Mouse (Mus musculus) midbrain, embryonic 14.5 days (tissue): ENCODE data around the gene Atp1a1. TPM values are rescaled to one million over a fixed set of nuclear protein-coding genes. Genes with fewer than 3 reads are reported as not detected.

Source experiments
- ATAC-seq: fragments of 200-750 bp; cut with Nextera tagmentation; 2 replicates; pipeline ENCODE4 v1.8.0; 2017; ENCODE audit warnings: moderate number of reproducible peaks, moderate library complexity; ENCODE audit not compliant: low FRiP score, low TSS enrichment
- DNase-seq: peaks from one replicate; pipeline ENCODE4 v3.0.0-alpha.2; 2015
- H3K27ac ChIP-seq: fragments of 300-500 bp; sonication (generic); replicated peaks from 2 replicates; pipeline ENCODE4 v1.5.1; 2014; ENCODE audit warnings: mild to moderate bottlenecking, low read depth, low read length, moderate library complexity
- H3K27me3 ChIP-seq: fragments of 300-500 bp; sonication (generic); 2 replicates; pipeline ENCODE4 v1.6.1; 2014; ENCODE audit warnings: low read length, control low read depth, mixed read lengths; ENCODE audit not compliant: control insufficient read depth, insufficient read depth
- H3K36me3 ChIP-seq: fragments of 300-500 bp; sonication (generic); 2 replicates; pipeline ENCODE4 v1.6.1; 2014; ENCODE audit warnings: low read length, control low read depth; ENCODE audit not compliant: control insufficient read depth, insufficient read depth
- H3K4me1 ChIP-seq: fragments of 300-500 bp; sonication (generic); 2 replicates; pipeline ENCODE4 v1.6.1; 2014; ENCODE audit warnings: mild to moderate bottlenecking, antibody characterized with exemption, low read length, control low read depth; ENCODE audit not compliant: control insufficient read depth, insufficient read depth
- H3K4me2 ChIP-seq: fragments of 300-500 bp; sonication (generic); 2 replicates; pipeline ENCODE4 v1.6.1; 2014; ENCODE audit warnings: mild to moderate bottlenecking, low read length, moderate library complexity
- H3K4me3 ChIP-seq: fragments of 300-500 bp; sonication (generic); replicated peaks from 2 replicates; pipeline ENCODE4 v1.5.1; 2014; ENCODE audit warnings: low read depth, low read length
- H3K9ac ChIP-seq: fragments of 300-500 bp; sonication (generic); replicated peaks from 2 replicates; pipeline ENCODE4 v1.6.1; 2014; ENCODE audit warnings: mild to moderate bottlenecking, low read length, moderate library complexity
- H3K9me3 ChIP-seq: fragments of 300-500 bp; sonication (generic); 2 replicates; pipeline ENCODE4 v1.6.1; 2016; ENCODE audit warnings: low read length, control low read depth, mixed read lengths; ENCODE audit not compliant: control insufficient read depth
- WGBS: fragments of 180-500 bp; shearing (Covaris S2); extraction: QIAGEN DNeasy Blood & Tissue Kit; methylation state at CpG from one replicate; pipeline ENCODE4 v1.1.7; 2014; 5-methylcytosine and 5-hydroxymethylcytosine counted together
- polyA plus RNA-seq: library from polyadenylated mRNA; unstranded; fragments of >200 nt; fragmentation: Nextera tagmentation; extraction: Ambion mirVana; gene quantifications from 2 replicates; pipeline ENCODE4 v1.2.1, GENCODE M21; 2014

Atp1a1 gene
- polyA plus RNA-seq, 1 experiment from 2014 or later = 80.9 TPM

DNA sequence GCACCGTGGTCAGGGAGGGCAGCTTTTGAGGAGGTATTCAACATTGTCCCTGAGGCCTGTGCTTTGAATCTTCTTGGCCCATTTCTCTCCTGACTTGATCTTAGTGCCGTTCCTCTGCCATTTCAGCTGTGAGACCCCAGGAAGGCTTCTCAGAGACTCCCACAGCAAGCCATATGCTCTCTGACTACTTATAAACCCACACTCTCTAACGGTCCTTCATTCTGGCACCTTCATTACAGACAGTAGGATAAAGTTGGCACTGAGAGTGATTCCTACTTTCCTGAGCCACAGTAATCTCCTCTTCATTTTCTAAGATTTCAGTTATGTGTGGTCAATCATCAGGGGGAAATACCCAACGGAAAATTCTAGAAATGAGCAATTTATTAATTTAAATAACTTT is 14.0 kb upstream of the Atp1a1 start:
- WGBS = 76% methylated on average over 4 of the region's 4 CpGs

DNA sequence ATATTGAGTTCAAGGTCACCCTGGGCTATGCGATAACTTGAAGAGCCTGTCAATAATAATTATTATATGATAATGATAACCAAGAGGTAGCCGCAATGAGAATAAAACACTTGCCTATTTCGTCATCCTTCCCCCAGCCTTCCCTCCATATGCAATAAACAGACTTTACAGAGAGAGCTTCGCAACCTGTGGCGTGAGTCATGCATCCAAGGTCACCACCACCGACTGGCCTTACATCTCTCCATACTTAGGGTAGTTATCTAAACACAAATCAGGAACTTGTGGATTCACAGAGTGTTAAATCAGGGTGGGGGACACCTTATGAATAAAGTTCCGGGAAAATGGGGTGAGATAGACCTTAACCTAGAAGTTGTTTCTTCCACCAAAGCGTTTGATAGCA is 13.0 kb upstream of the Atp1a1 start:
- Histone ChIP-seq H3K27me3 (no peaks in the 10 kb centered on the region), H3K4me3 (no peak overlapping the region), H3K9ac (no peak overlapping the region), H3K4me1 (no peaks in the 10 kb centered on the region), H3K27ac (no peak overlapping the region), H3K4me2 (no peak overlapping the region), H3K36me3 (no peaks in the 10 kb centered on the region), H3K9me3 (no peaks in the 10 kb centered on the region)
- WGBS = 74% methylated on average over 8 of the region's 8 CpGs
- no peak for ATAC-seq
- no peak for DNase-seq

More for the DNA sequence above, 14.0 kb upstream of the Atp1a1 start:
- Histone ChIP-seq H3K27me3 (no peaks in the 10 kb centered on the region), H3K9ac (no peak overlapping the region), H3K9me3 (no peaks in the 10 kb centered on the region), H3K4me2 (no peak overlapping the region), H3K36me3 (no peaks in the 10 kb centered on the region), H3K4me1 (no peaks in the 10 kb centered on the region), H3K4me3 (no peak overlapping the region), H3K27ac (no peak overlapping the region)
- ATAC-seq (no peak), DNase-seq (no peak)

DNA sequence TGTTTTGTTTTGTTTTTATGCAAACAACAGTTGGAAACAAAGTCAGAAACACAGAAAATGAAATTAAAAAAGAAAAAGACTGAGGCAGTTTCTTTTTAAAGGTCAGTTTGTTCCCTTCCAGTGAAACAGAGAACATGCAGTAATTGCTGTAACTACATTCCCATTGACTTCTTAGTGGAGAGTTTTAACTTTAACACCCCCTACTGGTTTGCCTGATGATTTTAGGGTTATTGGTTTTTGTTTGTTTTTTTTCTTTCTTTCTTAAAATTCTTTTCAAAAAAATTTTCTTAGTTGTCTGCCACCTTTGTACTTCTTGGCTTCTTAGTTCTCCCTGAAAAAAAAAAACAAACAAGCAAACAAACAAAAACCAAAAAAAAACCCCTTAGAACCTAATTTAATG is 12.5 kb upstream of the Atp1a1 start:
- ATAC-seq = no peak

DNA sequence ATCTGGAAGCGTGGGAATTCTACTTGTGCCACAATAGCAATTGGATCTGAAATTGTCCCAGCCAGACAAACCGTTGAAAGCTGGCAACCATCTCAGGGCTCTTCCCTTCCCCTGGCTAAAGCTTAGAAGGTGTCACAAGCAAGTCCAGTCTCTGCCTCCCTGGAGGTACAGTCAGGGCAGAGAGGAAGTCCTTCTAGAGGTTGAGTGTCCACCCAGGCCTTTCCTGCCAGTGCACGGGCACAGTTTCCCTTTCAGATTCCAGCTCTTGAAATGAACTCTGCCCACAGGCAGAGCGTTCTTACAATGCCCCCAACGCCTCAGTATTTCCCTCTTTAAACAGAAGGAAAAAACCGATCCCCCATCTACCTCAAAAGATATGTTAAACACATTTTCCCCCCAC is 11.4 kb upstream of the Atp1a1 start:
- 88% methylated on average over 6 of the region's 6 CpGs for WGBS

More for the DNA sequence above, 12.5 kb upstream of the Atp1a1 start:
- no peak overlapping the region for H3K27ac ChIP-seq
- H3K9ac ChIP-seq = no peak overlapping the region
- H3K4me2 ChIP-seq = no peak overlapping the region
- no peak overlapping the region for H3K4me3 ChIP-seq
- no peak for DNase-seq
- no peaks in the 10 kb centered on the region for H3K4me1 ChIP-seq
- H3K27me3 ChIP-seq = no peaks in the 10 kb centered on the region
- no peaks in the 10 kb centered on the region for H3K9me3 ChIP-seq
- H3K36me3 ChIP-seq = no peaks in the 10 kb centered on the region

DNA sequence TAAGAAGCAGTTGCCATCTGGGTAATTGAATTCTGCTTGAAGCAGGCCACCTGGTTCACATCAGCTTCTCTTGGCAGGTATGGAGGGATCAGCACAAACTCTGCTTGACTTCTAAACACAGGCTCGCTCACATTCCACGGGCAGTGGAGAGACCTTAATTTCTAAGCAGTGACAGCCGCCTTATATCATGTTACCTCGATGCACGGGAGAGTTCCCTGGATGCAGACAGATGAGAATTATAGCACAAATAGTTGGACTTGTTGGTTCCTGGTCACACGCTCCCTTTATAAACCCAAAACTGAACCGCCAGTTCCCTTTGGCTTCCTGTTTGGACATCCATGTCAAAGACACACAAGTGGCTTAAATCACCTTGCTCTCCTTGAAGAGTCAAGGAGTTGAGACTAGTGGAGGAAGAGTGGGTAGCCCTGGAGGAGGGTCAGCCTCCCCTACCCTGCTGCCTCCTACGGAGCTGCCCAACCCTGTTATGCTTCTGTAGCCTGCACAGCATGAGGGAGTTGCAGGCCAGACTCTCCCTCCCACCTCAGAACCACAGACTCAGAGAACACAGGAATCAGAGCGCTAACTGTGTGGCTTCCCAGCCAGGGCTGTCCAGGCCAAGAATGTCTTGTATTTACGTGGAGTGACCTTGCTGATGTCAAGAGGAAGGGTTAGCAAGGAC is 7.5 kb upstream of the Atp1a1 start:
- 67% methylated on average over 10 of the region's 10 CpGs for WGBS
- Histone ChIP-seq H3K9ac (no peak overlapping the region), H3K36me3 (no peaks in the 10 kb centered on the region), H3K4me2 (no peak overlapping the region), H3K27me3 (no peaks in the 10 kb centered on the region), H3K9me3 (no peaks in the 10 kb centered on the region), H3K4me1 (0 out of 2 replicates have a peak, but pooled peaks cover 2% of the 10 kb centered on the region), H3K27ac (no peak overlapping the region), H3K4me3 (no peak overlapping the region)
- ATAC-seq (no peak), DNase-seq (no peak)

More for the DNA sequence above, 11.4 kb upstream of the Atp1a1 start:
- H3K27me3 ChIP-seq = no peaks in the 10 kb centered on the region
- no peaks in the 10 kb centered on the region for H3K36me3 ChIP-seq
- no peak overlapping the region for H3K9ac ChIP-seq
- no peak overlapping the region for H3K4me2 ChIP-seq
- no peak overlapping the region for H3K4me3 ChIP-seq
- no peak overlapping the region for H3K27ac ChIP-seq
- DNase-seq (no peak), ATAC-seq (no peak)
- 0 out of 2 replicates have a peak, but pooled peaks cover 2% of the 10 kb centered on the region for H3K4me1 ChIP-seq
- H3K9me3 ChIP-seq = no peaks in the 10 kb centered on the region

DNA sequence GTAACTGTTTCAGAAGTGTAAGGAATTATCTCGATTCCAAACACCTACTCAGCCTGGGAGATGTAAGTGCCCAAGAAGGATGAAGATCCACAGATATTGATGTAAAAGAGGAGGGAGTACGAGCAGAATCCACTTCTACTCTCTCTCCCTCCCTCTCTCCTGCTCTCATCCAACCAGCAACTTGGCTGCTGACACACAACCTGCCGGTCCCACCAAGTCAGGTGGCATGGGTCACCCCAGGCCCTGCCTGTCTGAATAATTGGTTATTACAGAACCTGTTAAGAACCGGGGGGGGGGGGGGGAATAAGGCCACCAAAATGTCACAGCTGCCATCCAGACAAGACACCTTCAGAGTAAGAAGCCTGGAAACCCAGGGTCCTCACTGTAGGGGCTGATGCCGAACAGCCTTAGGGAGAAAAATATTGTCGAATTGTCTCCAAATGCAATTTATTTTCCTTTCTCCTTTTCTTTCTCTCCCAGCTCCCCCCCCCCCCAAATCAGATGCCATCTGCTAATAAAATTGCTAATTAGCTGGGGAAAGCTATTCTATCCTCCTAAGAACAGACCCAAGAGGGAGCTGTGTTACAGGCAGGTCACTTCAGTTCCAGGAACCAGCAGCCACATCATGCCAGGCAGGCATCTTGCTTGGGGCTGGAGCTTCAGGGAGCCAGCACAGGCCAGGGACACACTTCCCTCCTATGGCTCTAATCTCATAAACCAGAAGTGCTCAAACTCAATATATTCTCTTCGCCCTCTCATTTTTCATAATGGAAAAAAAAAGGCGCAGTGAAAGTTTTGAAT is 6.7 kb upstream of the Atp1a1 start:
- WGBS = 72% methylated on average over 8 of the region's 8 CpGs
- no peak for ATAC-seq
- no peaks in the 10 kb centered on the region for H3K27me3 ChIP-seq
- H3K4me3 ChIP-seq = no peak overlapping the region
- H3K9me3 ChIP-seq = no peaks in the 10 kb centered on the region
- H3K27ac ChIP-seq = no peak overlapping the region
- H3K9ac ChIP-seq = no peak overlapping the region
- no peak overlapping the region for H3K4me2 ChIP-seq
- 0 out of 2 replicates have a peak, but pooled peaks cover 2% of the 10 kb centered on the region for H3K4me1 ChIP-seq
- H3K36me3 ChIP-seq = no peaks in the 10 kb centered on the region
- peak; percentile 37 for DNase-seq

DNA sequence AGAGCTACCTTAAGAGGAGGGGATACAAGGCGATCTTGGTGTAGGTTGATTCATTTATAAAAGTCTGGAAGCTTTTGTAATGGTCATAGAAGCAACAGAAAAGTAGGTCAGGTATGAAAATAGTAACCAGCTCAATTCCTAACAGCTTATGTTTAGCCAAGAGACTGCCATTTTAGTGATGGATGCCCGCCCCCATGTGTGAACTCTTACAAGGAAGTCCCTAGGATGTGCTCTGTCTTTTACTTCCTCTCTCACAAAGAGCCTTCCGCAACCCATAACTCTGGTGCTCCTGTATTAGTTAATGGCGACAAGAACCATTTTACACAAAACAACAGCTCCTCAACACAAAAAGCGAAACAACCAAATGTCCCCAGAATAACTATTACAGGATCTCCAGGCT is 4.8 kb upstream of the Atp1a1 start:
- Histone ChIP-seq H3K9ac (no peak overlapping the region), H3K4me2 (no peak overlapping the region), H3K27ac (no peak overlapping the region), H3K36me3 (no peaks in the 10 kb centered on the region), H3K4me3 (no peak overlapping the region), H3K27me3 (no peaks in the 10 kb centered on the region), H3K4me1 (peaks cover 6% of the 10 kb centered on the region), H3K9me3 (no peaks in the 10 kb centered on the region)
- ATAC-seq (no peak), DNase-seq (no peak)
- WGBS = 93% methylated on average over 5 of the region's 5 CpGs

DNA sequence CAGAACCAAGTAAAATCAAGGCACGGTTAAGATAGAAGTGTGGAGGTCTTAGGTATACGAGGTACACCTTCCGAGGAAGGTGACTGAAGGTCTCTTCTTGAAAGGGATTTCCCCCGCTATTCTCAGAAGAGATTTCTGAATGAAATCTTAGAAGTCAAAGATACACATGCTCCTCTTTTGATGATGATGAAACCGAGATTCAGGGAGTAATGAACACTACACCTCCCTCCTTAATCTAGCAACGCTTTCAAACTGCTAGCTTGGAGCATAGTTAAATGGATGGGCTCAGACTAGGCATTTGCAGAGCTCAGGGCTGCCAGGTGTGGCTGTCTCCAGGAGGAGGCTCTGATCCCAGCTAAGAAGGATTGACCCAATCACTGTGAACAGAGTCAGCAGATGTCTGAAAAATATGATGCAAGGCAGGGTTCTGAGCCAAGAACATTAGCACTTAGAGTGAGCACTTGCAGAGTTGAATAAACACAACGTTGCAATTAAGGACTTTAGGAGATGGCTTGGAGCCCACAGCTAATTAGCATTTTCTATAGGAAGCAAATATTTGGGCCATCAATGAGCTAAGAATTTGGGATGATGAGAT is 2.5 kb upstream of the Atp1a1 start:
- Histone ChIP-seq H3K36me3 (no peaks in the 10 kb centered on the region), H3K4me3 (no peak overlapping the region), H3K27me3 (no peaks in the 10 kb centered on the region), H3K27ac (no peak overlapping the region), H3K9me3 (no peaks in the 10 kb centered on the region), H3K4me2 (no peak overlapping the region), H3K4me1 (peaks cover 23% of the 10 kb centered on the region), H3K9ac (no peak overlapping the region)
- no peak for ATAC-seq
- WGBS = 86% methylated on average over 7 of the region's 7 CpGs
- DNase-seq = no peak
